Mouse (Mus musculus): ENCODE data around the gene Wscd2. TPM values are rescaled to one million over a fixed set of nuclear protein-coding genes. Genes with fewer than 3 reads are reported as not detected.

The Wscd2 gene
- polyA plus RNA-seq (2015; fragmentation: Nextera tagmentation; extraction: Ambion mirVana): 6.2 and 9.0 TPM in 2 replicates

DNA sequence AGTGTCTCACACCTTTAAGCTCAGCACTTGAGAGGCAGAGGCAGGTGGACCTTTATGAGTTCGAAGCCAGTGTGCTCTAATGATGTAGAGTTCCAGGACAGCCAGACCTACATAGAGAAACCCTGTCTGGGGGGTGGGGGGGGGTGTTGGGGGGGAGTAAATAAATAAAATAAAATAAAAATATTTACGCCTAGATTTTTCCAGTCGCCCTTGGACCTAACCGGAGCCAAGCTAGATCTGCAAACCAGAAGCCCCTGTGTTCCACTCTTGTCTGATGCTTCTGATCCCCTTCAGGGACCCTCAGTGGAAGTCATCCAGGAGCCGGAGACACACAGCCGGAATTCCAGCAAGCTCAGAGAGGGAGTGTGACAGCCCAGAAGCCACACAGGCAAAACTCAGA is at the start of gene Wscd2:
Wscd2 (plus strand) TSS at position 301 of the 400 bp plus-strand sequence.

Other genes starting within 250 kb of the Wscd2 start
- 8.1 TPM in 2 replicates for gene Sgsm1, start 179.5 kb upstream of the Wscd2 start, polyA plus RNA-seq (2015; fragmentation: Nextera tagmentation; extraction: Ambion mirVana)
- gene Aym1, start 133.0 kb upstream of the Wscd2 start, polyA plus RNA-seq (2015; fragmentation: Nextera tagmentation; extraction: Ambion mirVana): not detected in 2 replicates
- gene Cmklr1, start 160.1 kb downstream of the Wscd2 start, polyA plus RNA-seq (2015; fragmentation: Nextera tagmentation; extraction: Ambion mirVana): 6.6 and 7.1 TPM in 2 replicates
- not detected in 2 replicates for gene 1700069L16Rik, start 234.4 kb downstream of the Wscd2 start, polyA plus RNA-seq (2015; fragmentation: Nextera tagmentation; extraction: Ambion mirVana)
- gene Ficd, start 245.5 kb downstream of the Wscd2 start, polyA plus RNA-seq (2015; fragmentation: Nextera tagmentation; extraction: Ambion mirVana): 7.9 and 9.6 TPM in 2 replicates

Measured in adrenal gland, postnatal 0 days (tissue).